Mouse (Mus musculus) liver, embryonic 14.5 days (tissue): ENCODE measurements at regions not wholly inside any gene's neighbourhood (a gene's known extent, or its start where the extent isn't known, plus 50 kb on each side); places are given as distances from the start of the nearest gene placed in this dataset.

Experiments used
- CTCF ChIP-seq: IDR thresholded peaks from 2 replicates; pipeline ENCODE4 v1.5.1; 2016; ENCODE audit warnings: antibody characterized with exemption, low read depth, control low read depth
- EP300 ChIP-seq: IDR thresholded peaks from 2 replicates; pipeline ENCODE4 v1.6.1; 2016; ENCODE audit warnings: antibody characterized with exemption, low read depth

GRCm38 (mm10) chr10:99418497-99418896 is 155.5 kb downstream of the Dusp6 start:
- no peak for TF ChIP-seq CTCF
- TF ChIP-seq EP300, result no peak
